Mouse (Mus musculus) cerebellum, adult 2 months (tissue): Measurements from ENCODE around the gene Fyn.

Source experiments
- CTCF ChIP-seq: fragments of 200-500 bp; IDR thresholded peaks from 2 replicates; pipeline ENCODE4 v1.5.1; 2011; ENCODE audit warnings: low read depth, mild to moderate bottlenecking, control low read depth, low read length, moderate library complexity, borderline replicate concordance; ENCODE audit not compliant: insufficient read depth
- POLR2A ChIP-seq: fragments of 200-500 bp; IDR thresholded peaks from 2 replicates; pipeline ENCODE4 v1.6.1; 2011; ENCODE audit warnings: low read length, control low read depth, borderline replicate concordance; ENCODE audit not compliant: insufficient read depth

DNA sequence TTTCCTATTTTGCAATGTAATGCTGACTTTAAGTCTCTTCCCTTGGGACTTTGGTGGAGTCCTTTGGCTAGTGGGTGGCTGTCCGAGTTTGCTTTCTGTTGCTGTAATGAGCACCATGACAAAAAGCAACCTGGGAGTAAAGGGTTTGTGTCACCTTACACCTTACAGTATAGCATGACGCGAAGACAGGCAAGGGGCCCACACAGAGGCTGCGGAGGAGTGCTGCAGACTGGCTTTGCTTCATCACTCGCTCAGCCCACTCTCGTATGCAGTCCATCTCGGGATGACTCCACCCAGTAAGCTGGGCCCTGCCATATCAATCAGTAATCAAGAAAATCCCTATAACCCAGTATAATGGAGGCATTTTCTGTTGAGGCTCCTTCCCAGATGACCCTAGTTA is 65.2 kb downstream of the Fyn start:
- no peak for TF ChIP-seq CTCF
- no peak for TF ChIP-seq POLR2A
